Mouse (Mus musculus): ENCODE data around the gene Myoz1.
A peak's percentile ranks its signal among the peaks of the same experiment; 100 is the strongest.
"Not testable (repeated sequence)": the region's sequence is repeated elsewhere in the genome, so short reads cannot be mapped to it uniquely, and the experiment has no call there.

The Myoz1 gene

GRCm38 (mm10) chr14:20656361-20656760, at the start of gene Myoz1:
Gene Myoz1 (minus strand): TSS chr14:20656540.
- ATAC-seq (ENCODE audit: low TSS enrichment), result no peak

GRCm38 (mm10) chr14:20703461-20703860, 47.1 kb upstream of the Myoz1 start:
- not testable (repeated sequence) for ATAC-seq (ENCODE audit: low TSS enrichment)

DNA sequence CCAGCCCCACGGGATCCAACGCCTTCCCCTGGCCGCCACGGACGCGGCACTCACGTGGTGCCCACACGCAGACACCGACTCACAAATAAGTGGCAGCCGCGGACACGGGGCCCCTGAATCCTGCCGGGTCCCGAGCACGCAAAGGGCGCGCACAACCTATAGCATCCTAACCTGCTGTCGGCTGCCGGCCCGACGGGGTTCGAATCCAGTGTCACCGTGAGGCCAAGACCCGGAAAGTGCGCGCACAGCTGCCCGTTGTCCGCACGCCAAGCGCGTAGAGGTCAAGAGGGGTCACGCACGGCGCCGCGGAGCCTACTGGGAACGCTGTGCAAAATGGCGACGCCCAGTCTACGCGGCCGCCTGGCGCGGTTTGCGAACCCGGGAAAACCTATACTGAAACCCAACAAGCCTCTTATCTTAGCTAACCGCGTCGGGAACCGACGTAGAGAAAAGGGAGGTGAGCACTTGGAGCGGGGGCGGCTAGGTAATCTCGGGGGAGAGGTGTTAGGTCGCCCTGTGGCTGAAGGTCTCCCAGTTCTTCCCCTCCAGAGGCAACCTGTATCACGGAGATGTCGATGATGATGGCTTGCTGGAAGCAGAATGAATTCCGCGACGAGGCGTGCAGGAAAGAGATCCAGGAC, 46.5 kb upstream of the Myoz1 start, which contains the start of gene Chchd1:
Gene Chchd1 (plus strand): TSS at position 266 of the 641 bp plus-strand sequence.
- peak; percentile 56 for ATAC-seq (ENCODE audit: low TSS enrichment)

DNA sequence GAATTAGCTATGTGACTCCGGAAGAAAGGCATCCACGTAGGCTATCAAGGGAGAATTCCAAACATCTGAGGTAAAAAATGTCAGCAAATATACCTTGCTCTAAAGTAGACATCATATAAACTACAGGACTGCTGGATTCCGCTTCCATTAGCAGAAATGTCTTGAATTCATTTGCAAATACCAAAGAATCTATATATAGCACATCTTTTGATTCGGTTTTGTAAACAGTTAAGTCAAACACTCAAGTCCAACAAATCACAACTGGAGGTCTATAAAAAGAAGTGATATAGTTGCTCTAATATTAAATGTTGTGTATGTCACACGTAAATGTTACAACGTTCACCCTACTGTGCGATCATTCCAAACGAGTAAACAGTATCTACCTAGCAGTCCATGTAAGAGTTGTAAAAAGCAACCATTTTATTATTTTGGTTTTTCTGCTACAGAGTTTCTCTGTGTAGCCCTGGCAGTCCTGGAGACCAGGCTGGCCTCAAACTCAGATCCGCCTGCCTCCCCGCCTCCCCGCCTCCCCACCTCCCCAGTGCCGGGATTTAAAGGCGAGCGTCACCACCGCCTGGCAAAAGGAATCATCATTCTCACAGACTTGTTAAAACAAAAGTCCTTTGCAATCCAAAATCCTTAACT, 45.9 kb upstream of the Myoz1 start:
- ATAC-seq (ENCODE audit: low TSS enrichment), result no peak

DNA sequence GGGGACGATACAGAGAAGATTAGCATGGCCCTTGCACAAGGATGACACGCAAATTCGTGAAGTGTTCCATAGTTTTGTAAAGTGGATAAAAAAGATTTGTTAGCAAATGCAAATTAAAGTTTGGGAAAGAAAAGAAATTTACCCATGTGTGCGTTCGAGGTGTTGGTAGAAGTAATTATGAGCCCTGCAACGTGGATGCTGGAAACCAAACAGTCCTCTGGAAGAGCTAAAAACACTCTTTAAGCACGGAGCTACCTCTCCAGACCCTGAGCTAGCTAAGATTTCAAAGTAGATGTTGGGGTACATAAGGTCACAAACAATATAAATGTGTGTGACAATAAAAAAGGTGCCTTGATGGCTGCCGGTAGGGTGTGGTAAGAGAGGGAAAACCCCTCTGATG, 45.2 kb upstream of the Myoz1 start:
- ATAC-seq (ENCODE audit: low TSS enrichment), result no peak

DNA sequence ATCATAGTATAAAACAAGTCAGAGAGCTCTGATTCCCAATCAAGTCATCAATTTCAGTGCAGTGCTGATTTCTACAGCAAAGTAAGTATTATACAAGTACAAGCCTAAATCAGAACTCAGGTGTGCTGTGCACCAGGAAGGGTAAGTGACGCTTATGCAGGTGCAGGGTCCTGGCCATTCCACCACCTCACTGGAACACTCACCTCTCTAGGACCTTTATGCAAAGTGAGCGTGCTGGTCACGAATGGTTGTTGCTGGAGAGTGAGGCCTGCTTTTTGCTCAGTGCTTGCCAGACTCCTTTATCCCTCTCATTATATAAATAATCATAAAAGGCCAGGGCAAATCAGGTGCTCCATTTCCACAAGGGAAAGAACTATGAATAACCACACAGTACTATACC, 44.0 kb upstream of the Myoz1 start:
- ATAC-seq (ENCODE audit: low TSS enrichment), result no peak

DNA sequence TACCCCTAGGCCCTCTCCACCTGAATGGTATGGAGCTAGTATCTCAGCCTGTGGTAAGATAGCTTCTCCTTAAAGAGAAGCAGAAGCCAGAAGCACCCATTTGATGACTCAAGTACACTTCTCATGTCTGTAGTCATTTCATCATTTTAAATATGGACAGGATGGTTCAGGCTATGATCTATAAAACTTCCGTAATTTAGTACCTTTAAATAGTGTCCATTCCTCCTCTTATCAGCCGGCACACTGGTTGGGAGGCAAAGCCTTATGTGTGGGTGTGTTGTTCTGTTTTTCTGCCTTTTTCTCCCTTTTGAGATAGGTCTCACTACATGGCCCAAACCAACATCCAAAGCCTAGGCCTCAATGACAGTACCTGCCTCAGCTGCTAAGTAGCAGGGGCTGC, 42.2 kb upstream of the Myoz1 start:
- ATAC-seq (ENCODE audit: low TSS enrichment), result no peak

GRCm38 (mm10) chr14:20696986-20697385, 40.6 kb upstream of the Myoz1 start:
- peak; percentile 62 for ATAC-seq (ENCODE audit: low TSS enrichment)

- ATAC-seq (ENCODE audit: low TSS enrichment), result no peak
Measured at GRCm38 (mm10) chr14:20695761-20696520, 39.6 kb upstream of the Myoz1 start.

- ATAC-seq (ENCODE audit: low TSS enrichment), result peak; percentile 64
Measured at GRCm38 (mm10) chr14:20694884-20695760, 38.8 kb upstream of the Myoz1 start, which contains the start of gene Fut11. Gene Fut11 (plus strand): TSS chr14:20694968.

GRCm38 (mm10) chr14:20694185-20694883, 38.0 kb upstream of the Myoz1 start:
- peak; percentile 3; the same call in 1 of the 2 replicates for ATAC-seq (ENCODE audit: low TSS enrichment)

DNA sequence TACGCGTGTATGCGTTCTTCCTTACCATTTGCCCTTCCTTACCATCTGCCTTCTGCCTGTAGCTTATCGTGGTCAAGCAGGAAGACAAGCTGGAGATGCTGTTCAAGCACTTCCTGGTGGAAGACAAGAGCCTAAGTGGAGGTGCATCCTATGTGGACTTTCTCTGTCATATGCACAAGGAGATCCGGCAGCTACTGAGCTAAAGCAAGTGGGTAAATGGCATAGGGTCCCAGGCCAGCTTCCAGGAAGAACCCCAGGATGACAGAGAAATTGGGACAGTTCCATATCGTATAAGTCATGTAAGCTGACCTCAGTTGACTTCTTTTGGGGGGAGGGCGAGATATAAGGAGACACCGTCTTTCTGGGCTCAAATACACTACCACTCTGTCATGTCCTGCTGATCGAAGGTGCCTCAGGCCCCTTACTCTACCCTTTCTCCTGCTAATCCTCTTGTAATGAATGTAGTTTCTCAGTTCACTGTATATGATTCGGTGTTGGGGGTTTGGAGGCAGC, 37.3 kb upstream of the Myoz1 start:
- no peak for ATAC-seq (ENCODE audit: low TSS enrichment)

GRCm38 (mm10) chr14:20691772-20692171, 35.4 kb upstream of the Myoz1 start:
- no peak for ATAC-seq (ENCODE audit: low TSS enrichment)

- no peak for ATAC-seq (ENCODE audit: low TSS enrichment)
Measured at GRCm38 (mm10) chr14:20689009-20689408, 32.7 kb upstream of the Myoz1 start.

DNA sequence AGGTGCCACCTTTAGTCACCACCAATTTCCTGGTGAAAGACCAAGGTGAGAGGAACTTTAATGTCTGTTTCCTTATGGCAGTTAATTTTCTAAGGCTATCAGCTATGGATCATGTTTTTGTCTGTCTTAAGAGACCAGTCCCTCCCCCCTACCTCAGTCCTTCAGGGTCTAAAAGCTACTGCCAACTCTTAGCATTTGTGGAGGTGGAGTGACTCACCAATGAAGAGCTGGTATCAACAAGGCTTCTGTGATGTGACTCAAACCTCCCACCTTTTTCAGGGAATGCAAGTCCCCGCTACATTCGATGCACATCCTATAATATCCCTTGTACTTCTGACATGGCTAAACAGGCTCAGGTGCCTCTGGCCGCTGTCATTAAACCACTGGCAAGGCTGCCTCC, 30.2 kb upstream of the Myoz1 start:
- ATAC-seq (ENCODE audit: low TSS enrichment), result peak; percentile 82

DNA sequence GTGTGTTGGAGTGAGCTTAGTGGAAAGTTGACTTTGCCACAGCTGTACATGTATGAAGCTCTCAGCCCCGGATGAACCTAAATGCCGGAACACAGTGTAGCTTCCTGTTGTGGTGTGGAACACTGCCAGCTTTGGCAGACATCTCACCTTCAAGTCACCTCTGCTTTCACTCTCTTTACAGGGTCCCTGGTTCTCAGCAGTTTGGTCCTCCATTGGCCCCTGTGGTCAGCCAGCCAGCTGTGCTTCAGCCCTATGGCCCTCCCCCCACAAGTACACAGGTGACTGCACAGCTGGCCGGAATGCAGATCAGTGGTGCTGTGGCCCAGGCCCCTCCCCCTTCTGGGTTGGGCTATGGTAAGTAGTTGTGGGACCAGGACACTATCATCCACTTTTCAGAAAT, 26.2 kb upstream of the Myoz1 start:
- ATAC-seq (ENCODE audit: low TSS enrichment), result no peak

DNA sequence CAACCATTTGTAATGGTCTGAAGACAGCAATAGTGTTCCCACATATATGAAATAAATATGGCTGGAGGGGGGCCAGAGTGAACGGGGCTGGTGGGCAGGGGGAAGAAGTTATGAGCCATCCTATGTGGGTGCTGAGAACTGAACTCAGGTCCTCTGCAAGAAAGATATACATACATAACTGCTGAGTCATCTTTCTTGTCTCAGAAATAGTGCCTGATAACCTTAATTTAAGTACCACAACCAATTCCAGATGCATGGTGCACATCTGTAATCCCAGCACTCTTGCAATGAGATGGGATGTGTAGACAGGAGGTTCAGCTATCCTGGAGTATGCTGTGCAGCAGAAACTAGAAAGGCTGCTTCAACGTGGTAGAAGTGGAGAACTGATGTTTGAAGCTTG, 25.4 kb upstream of the Myoz1 start:
- ATAC-seq (ENCODE audit: low TSS enrichment), result no peak

DNA sequence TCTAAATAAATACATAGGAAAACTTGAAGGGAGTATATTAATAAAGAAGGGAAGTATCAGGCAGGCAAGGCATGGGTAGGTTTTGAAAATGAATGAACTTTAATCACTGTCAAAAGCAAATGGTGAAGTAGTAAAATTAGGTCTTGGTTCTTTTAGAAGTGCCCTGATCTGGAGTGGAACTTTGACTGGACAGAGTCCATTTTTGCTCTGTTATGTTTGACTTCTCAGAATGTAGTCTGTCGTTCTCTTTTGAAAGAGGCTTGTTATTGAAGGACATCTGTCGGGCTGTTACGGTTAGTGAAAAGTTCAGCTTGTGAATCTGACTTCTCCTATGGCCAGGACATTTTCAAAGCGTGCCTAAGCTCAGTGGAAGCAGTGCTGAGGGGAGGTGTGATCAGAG, 21.6 kb upstream of the Myoz1 start:
- ATAC-seq (ENCODE audit: low TSS enrichment), result no peak

DNA sequence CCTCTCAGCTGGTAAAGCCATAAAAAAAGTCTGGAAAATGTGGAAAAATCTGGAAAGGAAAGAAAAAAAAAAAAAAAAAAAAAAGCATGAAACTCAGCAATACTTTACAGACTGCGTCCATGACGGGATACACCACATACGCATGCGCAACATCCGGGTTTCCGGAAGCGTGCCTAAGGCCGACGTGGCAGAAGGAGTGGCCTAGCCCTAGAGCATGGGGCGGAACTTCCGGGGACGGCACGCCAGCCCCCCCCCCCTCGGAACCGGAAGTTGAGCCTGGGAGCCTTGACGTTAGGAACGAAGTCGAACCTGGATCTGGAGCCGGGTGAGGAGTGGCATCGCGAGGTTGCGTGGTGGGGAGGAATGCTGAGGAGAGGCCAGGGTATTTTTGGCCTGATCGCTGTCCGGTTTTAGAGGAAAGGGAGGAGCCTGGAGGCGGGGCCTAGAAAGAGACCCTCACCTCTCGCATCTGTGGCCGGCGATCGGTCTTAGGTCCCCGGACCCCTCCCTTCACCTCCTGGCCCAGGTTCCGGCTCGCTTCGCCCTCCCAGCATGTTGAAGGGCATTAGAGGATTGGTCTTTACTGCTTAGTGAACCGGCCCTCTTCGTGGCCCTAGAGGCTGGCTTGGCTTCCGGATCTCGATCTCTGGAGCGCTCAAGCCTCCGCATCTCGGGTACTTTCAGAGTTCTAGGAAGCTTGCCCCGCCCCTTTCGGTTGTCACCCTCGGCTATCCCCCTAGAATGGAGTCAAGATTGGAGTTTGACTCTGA, 17.9 kb upstream of the Myoz1 start, which contains the start of gene Sec24c:
Gene Sec24c (plus strand): TSS at position 245 of the 770 bp plus-strand sequence.
- peak; percentile 95 for ATAC-seq (ENCODE audit: low TSS enrichment)

DNA sequence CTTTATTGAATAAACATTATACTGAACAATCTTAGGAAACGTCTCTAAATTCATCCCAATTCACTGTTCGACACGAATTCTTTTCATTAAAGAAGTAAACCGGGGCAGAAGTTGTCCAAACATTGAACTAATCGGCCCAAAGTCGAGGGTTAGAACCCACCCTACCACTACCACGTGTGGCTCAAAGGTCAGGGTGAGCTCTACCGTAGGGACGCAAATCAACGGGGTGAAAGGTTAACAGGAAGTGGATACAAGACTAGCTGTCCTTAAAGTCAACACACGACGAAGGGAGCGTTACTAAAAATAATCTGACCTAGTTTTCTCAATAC, 17.4 kb upstream of the Myoz1 start:
- peak; percentile 60 for ATAC-seq (ENCODE audit: low TSS enrichment)
